Mouse (Mus musculus) B cell, adult (primary cell): Measurements from ENCODE around the gene Rspo1. TPM values are rescaled to one million over a fixed set of nuclear protein-coding genes. Genes with fewer than 3 reads are reported as not detected.

Experiments used
- total RNA-seq: library from RNA; stranded (reverse); gene quantifications from 4 replicates; pipeline ENCODE4 v1.2.4, GENCODE M21; 2023; ENCODE audit not compliant: inconsistent age

Rspo1 gene
- 1.4 TPM in 1 of 4 replicates, not detected in the others for total RNA-seq

GRCm38 (mm10) chr4:124985671-124986602 lies at the start of gene Rspo1:
Gene Rspo1, plus strand, starts transcription at chr4:124986430.

GRCm38 (mm10) chr4:124936613-124937471 lies 49.4 kb upstream of the Rspo1 start, which contains the start of gene 9930104L06Rik:
Gene 9930104L06Rik, plus strand, starts transcription at chr4:124937048.

GRCm38 (mm10) chr4:124939211-124939610 lies 47.0 kb upstream of the Rspo1 start, which contains the start of gene Cdca8:
Gene Cdca8, minus strand, starts transcription at chr4:124939311.

GRCm38 (mm10) chr4:125015806-125016635 lies 29.8 kb downstream of the Rspo1 start, which contains the start of gene Gnl2:
Gene Gnl2, plus strand, starts transcription at chr4:125016585.

Other genes with a start within 250 kb of the Rspo1 start
- 36.4 to 45.8 TPM (median 39.5 TPM) in 4 replicates for gene Inpp5b, start 244.6 kb upstream of the Rspo1 start, total RNA-seq
- gene Mtf1, start 184.3 kb upstream of the Rspo1 start, total RNA-seq, result 37.9 to 49.0 TPM (median 43.0 TPM) in 4 replicates
- gene Yrdc, start 135.8 kb upstream of the Rspo1 start, total RNA-seq, result 113 to 137 TPM (median 121 TPM) in 4 replicates
- gene 1110065P20Rik, start 135.2 kb upstream of the Rspo1 start, total RNA-seq, result 14.3 to 15.5 TPM (median 14.7 TPM) in 4 replicates
- gene Maneal, start 124.3 kb upstream of the Rspo1 start, total RNA-seq, result 0.30 to 0.77 TPM (median 0.50 TPM) in 4 replicates
- not detected in 4 replicates for gene Epha10, start 105.5 kb upstream of the Rspo1 start, total RNA-seq
- 17.5 to 25.3 TPM (median 22.7 TPM) in 4 replicates for gene 9930104L06Rik, start 49.4 kb upstream of the Rspo1 start, total RNA-seq
- gene Cdca8, start 47.1 kb upstream of the Rspo1 start, total RNA-seq, result 3.5 to 4.1 TPM (median 3.6 TPM) in 4 replicates
- gene Gnl2, start 30.2 kb downstream of the Rspo1 start, total RNA-seq, result 79.5 to 103 TPM (median 95.9 TPM) in 4 replicates
- gene Dnali1, start 79.3 kb downstream of the Rspo1 start, total RNA-seq, result not detected in 4 replicates
- gene Snip1, start 80.2 kb downstream of the Rspo1 start, total RNA-seq, result 30.5 to 35.7 TPM (median 33.9 TPM) in 4 replicates
- 42.2 to 53.4 TPM (median 51.3 TPM) in 4 replicates for gene Meaf6, start 98.7 kb downstream of the Rspo1 start, total RNA-seq
- gene Zc3h12a, start 141.4 kb downstream of the Rspo1 start, total RNA-seq, result 293 to 323 TPM (median 314 TPM) in 4 replicates